Mouse (Mus musculus) left cerebral cortex, postnatal 36 days (tissue): ENCODE measurements around the gene Bmp7. TPM values are rescaled to one million over a fixed set of nuclear protein-coding genes. Genes with fewer than 3 reads are reported as not detected.

Source experiments
- DNase-seq, 2 experiments: peaks; one replicate each; pipeline ENCODE4 v3.0.0; 2021 to 2022; ENCODE audit warnings: low spot score in 2 of 2, mixed read lengths in 1 of 2
- intact Hi-C: fragments of 180-260 bp; cut with DNase I; formaldehyde crosslinking; loops from one replicate; pipeline ENCODE4 v1.15.1; 2025
- total RNA-seq, 2 experiments: library from RNA; stranded (reverse); gene quantifications; 2 replicates each; pipeline ENCODE4 v1.2.3; 2021

The Bmp7 gene
- total RNA-seq, 2 experiments from 2014 or later = 9.4 to 12.7 TPM

- intact Hi-C loops = no loop called here
These were observed 10.1 kb upstream of the Bmp7 start for GRCm38 (mm10) chr2:172950119-172950676.

GRCm38 (mm10) chr2:172949051-172949450 is 8.9 kb upstream of the Bmp7 start:
- no peak for DNase-seq
- intact Hi-C loops = no loop called here

More at GRCm38 (mm10) chr2:172950119-172950676, 10.1 kb upstream of the Bmp7 start:
- no peak for DNase-seq

GRCm38 (mm10) chr2:172940799-172941163 is 660 bp upstream of the Bmp7 start:
- DNase-seq = no peak
- intact Hi-C loops = no loop called here

- intact Hi-C loops = no loop called here
- no peak for DNase-seq
These were observed 500 bp downstream of the Bmp7 start for GRCm38 (mm10) chr2:172939639-172940002.

GRCm38 (mm10) chr2:172938761-172939638 is 1.1 kb downstream of the Bmp7 start:
- intact Hi-C loops = no loop called here
- peak in 1 of 2 experiments; percentile 15 for DNase-seq

GRCm38 (mm10) chr2:172937326-172938190 is 2.6 kb downstream of the Bmp7 start:
- no peak for DNase-seq
- intact Hi-C loops = no loop called here

- intact Hi-C loops = no loop called here
- DNase-seq = no peak
These were observed 3.3 kb downstream of the Bmp7 start for GRCm38 (mm10) chr2:172936844-172937243.

GRCm38 (mm10) chr2:172935776-172936562 is 4.2 kb downstream of the Bmp7 start:
- intact Hi-C loops = no loop called here
- no peak for DNase-seq

GRCm38 (mm10) chr2:172934891-172935740 is 5.0 kb downstream of the Bmp7 start:
- DNase-seq = no peak
- intact Hi-C loops = no loop called here

GRCm38 (mm10) chr2:172934420-172934788 is 5.7 kb downstream of the Bmp7 start:
- no peak for DNase-seq
- intact Hi-C loops = no loop called here

- DNase-seq = peak in 1 of 2 experiments; percentile 13
- intact Hi-C loops = no loop called here
These were observed 6.3 kb downstream of the Bmp7 start for GRCm38 (mm10) chr2:172933631-172934419.

- intact Hi-C loops = no loop called here
- DNase-seq = no peak
These were observed 8.8 kb downstream of the Bmp7 start for GRCm38 (mm10) chr2:172931137-172931898.

- DNase-seq = no peak
- intact Hi-C loops = no loop called here
These were observed 10.2 kb downstream of the Bmp7 start for GRCm38 (mm10) chr2:172929905-172930436.

GRCm38 (mm10) chr2:172927643-172928042 is 12.5 kb downstream of the Bmp7 start:
- DNase-seq = no peak
- intact Hi-C loops = no loop called here

- DNase-seq = no peak
- intact Hi-C loops = no loop called here
These were observed 13.8 kb downstream of the Bmp7 start for GRCm38 (mm10) chr2:172926311-172926710.

GRCm38 (mm10) chr2:172924961-172925360 is 15.2 kb downstream of the Bmp7 start:
- intact Hi-C loops = no loop called here
- no peak for DNase-seq

GRCm38 (mm10) chr2:172923198-172923597 is 16.9 kb downstream of the Bmp7 start:
- no peak for DNase-seq
- intact Hi-C loops = no loop called here
